Mouse (Mus musculus) G1E (cell line): ENCODE measurements around the gene Lmtk3. TPM values are rescaled to one million over a fixed set of nuclear protein-coding genes. Genes with fewer than 3 reads are reported as not detected.

Experiments
- ATAC-seq: 2 replicates; pipeline ENCODE4 v1.8.0; 2016; ENCODE audit warnings: mild to moderate bottlenecking; ENCODE audit not compliant: insufficient number of reproducible peaks, poor library complexity, low FRiP score, severe bottlenecking; ENCODE audit errors: extremely low read depth
- DNase-seq: peaks from one replicate; pipeline ENCODE4 v3.0.0; 2012; ENCODE audit warnings: low spot score
- H3K27me3 ChIP-seq: 2 replicates; pipeline ENCODE4 v1.6.1; 2012; ENCODE audit warnings: mild to moderate bottlenecking, low read length, inconsistent platforms; ENCODE audit not compliant: insufficient read depth
- H3K36me3 ChIP-seq: replicated peaks from 2 replicates; pipeline ENCODE3; 2012; ENCODE audit warnings: mild to moderate bottlenecking, inconsistent platforms
- H3K4me1 ChIP-seq: 2 replicates; pipeline ENCODE4 v1.6.1; 2012; ENCODE audit warnings: low read depth, low read length, inconsistent platforms, mixed read lengths; ENCODE audit not compliant: insufficient read depth
- H3K4me3 ChIP-seq: 2 replicates; pipeline ENCODE4 v1.5.1; 2012; ENCODE audit warnings: low read depth, mild to moderate bottlenecking, inconsistent platforms, low read length, moderate library complexity, mixed read lengths
- H3K9me3 ChIP-seq: replicated peaks from 2 replicates; pipeline ENCODE4 v1.6.1; 2012; ENCODE audit warnings: inconsistent platforms
- CTCF ChIP-seq: IDR thresholded peaks from 2 replicates; pipeline ENCODE4 v1.5.1; 2012; ENCODE audit warnings: low read depth, low read length, inconsistent platforms, mixed read lengths
- GATA1 ChIP-seq: IDR thresholded peaks from 2 replicates; pipeline ENCODE4 v1.6.1; 2012; ENCODE audit warnings: borderline replicate concordance, low read length, inconsistent platforms, mixed read lengths
- GATA2 ChIP-seq: IDR thresholded peaks from 2 replicates; pipeline ENCODE4 v1.6.1; 2012; ENCODE audit warnings: low read depth, low read length, inconsistent platforms, borderline replicate concordance
- POLR2AphosphoS5 ChIP-seq: IDR thresholded peaks from 2 replicates; pipeline ENCODE4 v1.6.1; 2012; ENCODE audit warnings: low read depth, low read length, inconsistent platforms; ENCODE audit not compliant: insufficient replicate concordance
- TAL1 ChIP-seq: conservative IDR thresholded peaks from 2 replicates; pipeline ENCODE4 v1.6.1; 2012; ENCODE audit warnings: low read depth, low read length, inconsistent platforms, mixed read lengths
- polyA plus RNA-seq: library from polyadenylated mRNA; stranded (reverse); fragments of >175 nt; gene quantifications from 2 replicates; pipeline ENCODE4 v1.2.3, GENCODE M21; 2012
- total RNA-seq, 2 experiments: library from RNA; stranded (forward) in 1 of 2; stranded (reverse) in 1 of 2; fragments of 200-1000 nt in 1 of 2; fragments of >200 nt in 1 of 2; fragmentation: Nextera tagmentation in 1 of 2; gene quantifications; 2 replicates each; pipeline ENCODE4 v1.2.3; 2014 to 2017

Lmtk3 gene
- total and polyA plus RNA-seq, 3 experiments: 0.03 to 1.1 TPM; not detected in 1

GRCm38 (mm10) chr7:45759400-45759799 is 24.1 kb upstream of the Lmtk3 start:
- ATAC-seq (no peak), DNase-seq (no peak)
- no peak overlapping the region for H3K4me3 ChIP-seq
- H3K9me3 ChIP-seq: no peaks in the 10 kb centered on the region
- no peak for TF ChIP-seq GATA1
- no peak for TF ChIP-seq GATA2
- no peak for TF ChIP-seq CTCF
- TF ChIP-seq TAL1: no peak
- TF ChIP-seq POLR2AphosphoS5: no peak
- no peaks in the 10 kb centered on the region for H3K4me1 ChIP-seq
- peaks cover 10% of the 10 kb centered on the region for H3K27me3 ChIP-seq
- no peaks in the 10 kb centered on the region for H3K36me3 ChIP-seq

GRCm38 (mm10) chr7:45760151-45760550 is 23.4 kb upstream of the Lmtk3 start:
- Histone ChIP-seq H3K36me3 (no peaks in the 10 kb centered on the region), H3K4me3 (no peak overlapping the region), H3K4me1 (no peaks in the 10 kb centered on the region), H3K9me3 (no peaks in the 10 kb centered on the region), H3K27me3 (peaks cover 10% of the 10 kb centered on the region)
- no peak for TF ChIP-seq CTCF
- DNase-seq (no peak), ATAC-seq (no peak)

DNA sequence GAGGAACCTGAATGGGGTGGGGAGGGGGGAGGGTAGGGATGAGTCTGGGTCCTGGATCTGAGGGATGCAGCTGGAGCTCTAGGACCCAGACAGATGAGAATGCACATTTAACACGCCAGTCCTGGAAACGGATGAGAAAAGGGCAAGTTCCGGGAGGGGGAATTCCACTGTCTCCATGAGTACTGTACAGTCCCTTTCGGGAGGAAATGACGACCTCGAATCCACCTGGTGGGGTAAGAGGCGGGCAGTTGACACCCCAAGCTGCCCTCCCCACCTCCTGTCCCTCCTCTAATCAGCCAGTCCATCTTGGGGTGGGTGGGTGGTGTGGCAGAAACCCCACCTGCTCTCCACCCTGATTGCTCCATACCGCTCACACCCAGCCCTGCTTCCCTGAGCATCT is 17.5 kb upstream of the Lmtk3 start:
- no peak for TF ChIP-seq CTCF
- TF ChIP-seq GATA1: no peak
- TF ChIP-seq GATA2: no peak
- TF ChIP-seq POLR2AphosphoS5: no peak
- TF ChIP-seq TAL1: no peak
- H3K27me3 ChIP-seq: peaks cover 3% of the 10 kb centered on the region; the same call in 1 of the 2 replicates
- no peaks in the 10 kb centered on the region for H3K9me3 ChIP-seq
- ATAC-seq (no peak), DNase-seq (no peak)
- no peaks in the 10 kb centered on the region for H3K36me3 ChIP-seq
- H3K4me1 ChIP-seq: no peaks in the 10 kb centered on the region
- no peak overlapping the region for H3K4me3 ChIP-seq

DNA sequence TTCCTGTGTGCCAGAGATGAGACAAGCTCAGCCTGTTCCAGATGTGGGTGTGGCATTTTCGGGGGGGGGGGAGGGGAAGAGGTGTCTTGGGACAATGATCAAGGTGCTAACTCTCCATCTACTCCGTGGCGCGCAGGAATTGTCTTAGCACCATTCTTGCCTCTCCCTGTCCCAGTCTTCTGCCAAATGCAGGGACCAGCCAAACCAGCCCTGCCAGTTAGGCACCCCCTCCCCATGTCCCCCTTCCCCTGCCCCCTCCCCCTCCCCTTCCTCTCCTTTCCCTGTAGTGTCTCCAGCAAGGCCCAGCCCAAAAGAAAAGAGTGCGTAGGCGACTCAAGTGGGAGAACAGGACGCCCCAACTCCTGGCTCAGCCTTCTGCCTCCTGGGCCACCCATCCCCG is 16.8 kb upstream of the Lmtk3 start:
- Histone ChIP-seq H3K9me3 (no peaks in the 10 kb centered on the region), H3K4me1 (no peaks in the 10 kb centered on the region), H3K36me3 (no peaks in the 10 kb centered on the region), H3K27me3 (peaks cover 6% of the 10 kb centered on the region), H3K4me3 (no peak overlapping the region)
- no peak for ATAC-seq
- no peak for DNase-seq
- TF ChIP-seq POLR2AphosphoS5 (no peak), GATA1 (no peak), CTCF (no peak), TAL1 (no peak), GATA2 (no peak)

GRCm38 (mm10) chr7:45767500-45767899 is 16.0 kb upstream of the Lmtk3 start:
- no peaks in the 10 kb centered on the region for H3K36me3 ChIP-seq
- H3K27me3 ChIP-seq: peaks cover 6% of the 10 kb centered on the region
- DNase-seq: no peak
- no peak for ATAC-seq
- H3K4me3 ChIP-seq: no peak overlapping the region
- no peaks in the 10 kb centered on the region for H3K4me1 ChIP-seq
- H3K9me3 ChIP-seq: no peaks in the 10 kb centered on the region
- TF ChIP-seq CTCF (no peak), TAL1 (no peak)

DNA sequence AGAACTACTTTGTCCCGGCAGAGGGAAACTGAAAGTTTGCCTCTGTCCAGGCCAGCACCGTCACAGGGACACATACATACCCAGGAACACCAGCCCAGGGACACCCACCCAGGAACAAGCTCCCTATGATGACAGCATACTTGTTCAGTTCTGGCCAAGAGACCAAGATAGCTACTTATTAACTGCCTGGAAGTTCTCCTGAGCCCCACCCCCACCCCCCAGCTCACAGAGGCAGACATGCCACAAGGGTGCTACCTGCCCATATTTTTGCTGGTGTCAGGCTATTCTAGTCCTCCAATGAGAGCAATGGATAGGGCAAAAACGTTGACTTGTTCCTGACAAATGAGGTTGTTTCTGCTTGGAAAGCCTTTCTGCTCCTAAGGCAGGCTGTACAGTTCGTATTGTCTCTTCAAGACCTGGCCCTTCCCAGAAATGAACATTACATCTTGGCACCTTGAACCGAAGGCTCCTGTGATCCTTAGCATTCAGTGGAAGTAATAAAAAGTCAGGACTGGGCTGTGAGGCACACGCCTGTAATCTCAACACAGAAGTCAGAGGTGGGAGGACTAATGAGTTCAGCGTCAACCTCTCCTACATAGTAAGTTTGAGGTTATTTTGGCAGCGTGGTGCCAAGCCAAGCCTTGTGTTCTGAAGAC is 13.0 kb upstream of the Lmtk3 start:
- H3K4me3 ChIP-seq: no peak overlapping the region
- ATAC-seq: no peak
- TF ChIP-seq TAL1 (no peak), GATA1 (no peak), POLR2AphosphoS5 (no peak), CTCF (no peak), GATA2 (no peak)

GRCm38 (mm10) chr7:45771101-45771500 is 12.4 kb upstream of the Lmtk3 start:
- TF ChIP-seq CTCF: no peak
- H3K4me3 ChIP-seq: no peak overlapping the region
- H3K36me3 ChIP-seq: no peaks in the 10 kb centered on the region
- DNase-seq (no peak), ATAC-seq (no peak)
- no peaks in the 10 kb centered on the region for H3K4me1 ChIP-seq
- H3K9me3 ChIP-seq: no peaks in the 10 kb centered on the region
- peaks cover 14% of the 10 kb centered on the region for H3K27me3 ChIP-seq

More for the DNA sequence above, 13.0 kb upstream of the Lmtk3 start:
- Histone ChIP-seq H3K9me3 (no peaks in the 10 kb centered on the region), H3K27me3 (peaks cover 14% of the 10 kb centered on the region), H3K4me1 (no peaks in the 10 kb centered on the region), H3K36me3 (no peaks in the 10 kb centered on the region)
- no peak for DNase-seq
